Mouse (Mus musculus) stomach, embryonic 14.5 days (tissue): Measurements from ENCODE around the gene Aknad1. TPM values are rescaled to one million over a fixed set of nuclear protein-coding genes. Genes with fewer than 3 reads are reported as not detected.

Experiments
- ATAC-seq: fragments of 200-750 bp; cut with Nextera tagmentation; 2 replicates; pipeline ENCODE4 v1.8.0; 2017; ENCODE audit warnings: low read depth, moderate TSS enrichment; ENCODE audit not compliant: insufficient number of reproducible peaks, insufficient read depth, low FRiP score
- H3K27ac ChIP-seq: fragments of 300-500 bp; sonication (generic); 2 replicates; pipeline ENCODE4 v1.5.1; 2014; ENCODE audit warnings: mild to moderate bottlenecking, low read length, moderate library complexity, mixed read lengths
- H3K27me3 ChIP-seq: fragments of 300-500 bp; sonication (generic); 2 replicates; pipeline ENCODE4 v1.6.1; 2014; ENCODE audit warnings: low read length, control low read depth, mixed read lengths; ENCODE audit not compliant: control insufficient read depth, insufficient read depth
- H3K36me3 ChIP-seq: fragments of 300-500 bp; sonication (generic); 2 replicates; pipeline ENCODE4 v1.6.1; 2014; ENCODE audit warnings: mild to moderate bottlenecking, control low read depth, low read length, moderate library complexity, mixed read lengths; ENCODE audit not compliant: control insufficient read depth, insufficient read depth
- H3K4me1 ChIP-seq: fragments of 300-500 bp; sonication (generic); 2 replicates; pipeline ENCODE4 v1.6.1; 2014; ENCODE audit warnings: low read length, control low read depth, mixed read lengths; ENCODE audit not compliant: control insufficient read depth, insufficient read depth
- H3K4me2 ChIP-seq: fragments of 300-500 bp; sonication (generic); replicated peaks from 2 replicates; pipeline ENCODE4 v1.6.1; 2014; ENCODE audit warnings: low read depth, low read length, control low read depth
- H3K4me3 ChIP-seq: fragments of 300-500 bp; sonication (generic); 2 replicates; pipeline ENCODE4 v1.5.1; 2014; ENCODE audit warnings: low read depth, low read length, control low read depth
- H3K9ac ChIP-seq: fragments of 300-500 bp; sonication (generic); replicated peaks from 2 replicates; pipeline ENCODE4 v1.6.1; 2014; ENCODE audit warnings: low read depth, mild to moderate bottlenecking, control low read depth, low read length, moderate library complexity, mixed read lengths
- H3K9me3 ChIP-seq: fragments of 300-500 bp; sonication (generic); 2 replicates; pipeline ENCODE4 v1.6.1; 2016; ENCODE audit warnings: low read depth, low read length, control low read depth; ENCODE audit not compliant: control insufficient read depth
- WGBS: fragments of 180-500 bp; shearing (Covaris S2); extraction: QIAGEN DNeasy Blood & Tissue Kit; methylation state at CpG from one replicate; pipeline ENCODE4 v1.1.7; 2014; 5-methylcytosine and 5-hydroxymethylcytosine counted together
- polyA plus RNA-seq: library from polyadenylated mRNA; unstranded; fragments of >200 nt; fragmentation: Nextera tagmentation; extraction: Ambion mirVana; gene quantifications from 2 replicates; pipeline ENCODE4 v1.2.1, GENCODE M21; 2014

Aknad1 gene
- polyA plus RNA-seq, 1 experiment from 2014 or later = 0.41 TPM

DNA sequence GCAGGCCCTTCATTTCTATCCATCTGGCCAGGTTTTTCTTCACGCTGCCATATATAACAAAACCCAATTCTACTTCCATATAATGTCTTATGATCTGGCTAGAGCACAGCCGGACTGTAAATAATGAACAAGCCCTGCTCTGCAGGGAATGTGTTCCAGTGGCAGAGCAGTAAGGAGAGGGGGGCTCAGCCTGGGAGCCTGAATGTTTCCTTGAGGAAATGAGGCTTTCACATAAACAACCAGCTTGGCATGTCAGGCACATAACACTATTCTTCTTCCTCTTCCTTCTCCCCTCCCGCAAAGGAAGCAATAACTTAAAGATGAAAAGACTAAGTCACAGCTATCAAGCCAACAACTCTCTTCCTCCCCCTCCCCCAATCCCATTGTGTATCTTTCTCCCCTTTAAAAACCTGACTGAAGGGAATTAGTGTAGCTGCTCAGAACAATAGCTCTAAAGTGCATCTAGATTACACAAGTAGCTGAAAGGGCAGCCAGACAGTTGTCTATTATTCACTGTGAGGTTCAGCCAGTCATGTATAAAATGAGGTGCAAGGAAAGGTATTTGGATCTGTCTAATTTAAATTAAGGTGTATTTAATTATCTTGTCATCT, 26.3 kb upstream of the Aknad1 start:
- no peaks in the 10 kb centered on the region for H3K27me3 ChIP-seq
- no peak overlapping the region for H3K27ac ChIP-seq
- no peak overlapping the region for H3K4me2 ChIP-seq
- WGBS = 48% methylated on average over 3 of the region's 3 CpGs
- no peak for ATAC-seq
- H3K9me3 ChIP-seq = no peaks in the 10 kb centered on the region
- 0 out of 2 replicates have a peak, but pooled peaks cover 3% of the 10 kb centered on the region for H3K36me3 ChIP-seq
- H3K9ac ChIP-seq = no peak overlapping the region
- H3K4me3 ChIP-seq = no peak overlapping the region
- 0 out of 2 replicates have a peak, but pooled peaks cover 6% of the 10 kb centered on the region for H3K4me1 ChIP-seq

DNA sequence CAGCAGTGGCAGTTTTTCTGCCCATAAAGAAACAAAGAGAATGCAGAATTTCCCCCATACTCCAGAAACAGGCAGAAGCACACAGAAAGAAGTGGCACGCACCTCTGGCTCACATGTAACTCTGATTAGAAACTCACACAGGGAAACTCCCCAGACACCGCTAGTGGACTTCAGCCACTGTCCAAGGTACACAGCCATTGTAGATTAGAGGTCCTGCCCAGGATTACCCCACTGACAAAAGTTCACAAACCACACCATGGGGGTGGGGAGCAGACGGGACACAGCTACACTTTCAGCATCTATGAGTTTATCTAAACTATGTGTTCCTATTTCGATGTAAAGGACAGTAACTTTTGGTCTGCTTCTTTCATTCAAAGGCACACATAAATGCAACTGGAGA, 24.6 kb upstream of the Aknad1 start:
- H3K4me1 ChIP-seq = peaks cover 8% of the 10 kb centered on the region; the same call in 1 of the 2 replicates
- 89% methylated on average over 4 of the region's 4 CpGs for WGBS
- no peaks in the 10 kb centered on the region for H3K27me3 ChIP-seq
- H3K9ac ChIP-seq = no peak overlapping the region
- ATAC-seq = no peak
- H3K4me3 ChIP-seq = no peak overlapping the region
- H3K9me3 ChIP-seq = no peaks in the 10 kb centered on the region
- no peak overlapping the region for H3K4me2 ChIP-seq
- H3K36me3 ChIP-seq = no peaks in the 10 kb centered on the region
- no peak overlapping the region for H3K27ac ChIP-seq

DNA sequence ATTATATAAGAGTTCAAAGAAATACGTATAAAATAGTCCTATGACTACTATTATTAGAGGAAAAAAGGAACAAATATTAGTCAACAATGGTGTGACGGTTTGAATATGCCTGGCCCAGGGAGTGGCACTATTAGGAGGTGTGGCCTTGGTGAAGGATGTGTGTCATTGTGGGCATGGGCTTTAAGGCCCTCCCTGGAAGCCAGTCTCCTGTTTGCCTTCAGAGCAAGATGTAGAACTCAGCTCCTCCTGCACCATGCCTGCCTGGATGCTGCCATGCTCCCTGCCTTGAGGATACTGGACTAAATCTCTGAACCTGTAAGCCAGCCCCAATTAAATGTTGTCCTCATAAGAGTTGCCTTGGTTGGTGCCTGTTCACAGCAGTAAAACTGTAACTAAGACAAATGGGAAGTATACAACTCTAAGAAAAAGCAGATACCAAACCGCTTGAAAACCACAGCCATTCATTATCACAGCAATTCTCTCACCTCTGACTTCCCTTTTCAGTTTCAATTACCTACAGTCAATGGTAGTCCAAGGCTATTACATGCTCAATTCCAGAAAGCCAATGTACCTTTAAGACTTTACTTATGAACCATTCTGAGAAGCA, 21.5 kb upstream of the Aknad1 start:
- H3K27me3 ChIP-seq = no peaks in the 10 kb centered on the region
- no peaks in the 10 kb centered on the region for H3K36me3 ChIP-seq
- peaks cover 13% of the 10 kb centered on the region for H3K4me1 ChIP-seq
- 74% methylated on average over 3 of the region's 3 CpGs for WGBS
- H3K9me3 ChIP-seq = no peaks in the 10 kb centered on the region
- no peak for ATAC-seq
- H3K9ac ChIP-seq = no peak overlapping the region
- no peak overlapping the region for H3K4me3 ChIP-seq
- no peak overlapping the region for H3K27ac ChIP-seq
- H3K4me2 ChIP-seq = no peak overlapping the region

DNA sequence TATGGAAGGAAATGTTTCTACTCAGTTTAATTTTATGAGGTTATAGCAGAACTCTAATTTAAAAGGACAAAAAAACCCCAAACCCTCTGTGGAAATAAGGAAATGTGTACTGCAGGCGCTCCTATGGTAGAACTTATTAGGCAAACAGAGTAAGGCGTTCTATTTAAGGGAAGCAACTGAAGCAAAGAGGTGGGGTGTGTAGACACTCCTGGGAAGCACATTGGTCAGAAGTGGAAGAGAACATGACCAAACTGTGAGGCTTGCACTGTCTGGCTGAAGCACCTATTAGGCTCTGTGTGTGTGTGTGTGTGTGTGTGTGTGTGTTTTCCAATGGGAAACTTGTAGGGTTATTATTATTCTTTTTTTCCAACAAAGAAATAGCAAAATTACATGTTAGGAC, 20.1 kb upstream of the Aknad1 start:
- H3K4me2 ChIP-seq = no peak overlapping the region
- H3K27ac ChIP-seq = no peak overlapping the region
- ATAC-seq = no peak
- peaks cover 8% of the 10 kb centered on the region for H3K4me1 ChIP-seq
- H3K4me3 ChIP-seq = no peak overlapping the region
- WGBS = 80% methylated on average over 2 of the region's 2 CpGs
- no peaks in the 10 kb centered on the region for H3K9me3 ChIP-seq
- no peak overlapping the region for H3K9ac ChIP-seq
- H3K36me3 ChIP-seq = no peaks in the 10 kb centered on the region
- H3K27me3 ChIP-seq = no peaks in the 10 kb centered on the region

DNA sequence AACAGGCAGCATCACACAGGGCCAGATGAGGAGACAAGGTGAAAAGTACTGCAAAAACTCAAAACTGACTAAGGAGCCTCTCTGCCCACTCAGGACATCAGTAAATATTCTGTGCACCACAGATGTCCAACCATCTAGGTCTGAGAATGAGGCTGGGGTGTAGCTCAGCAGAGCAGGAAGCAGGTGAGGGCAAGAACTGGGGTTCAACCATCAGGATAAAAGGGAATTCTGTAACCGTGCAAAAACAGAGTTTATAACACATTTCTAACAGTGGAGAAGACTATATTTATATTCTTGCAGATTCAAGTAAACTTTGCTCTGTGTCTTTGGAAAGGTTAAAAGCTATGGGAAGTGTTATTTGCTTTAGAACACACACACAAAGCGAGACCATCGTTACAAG, 19.7 kb upstream of the Aknad1 start:
- no peak for ATAC-seq
- no peak overlapping the region for H3K9ac ChIP-seq
- H3K4me3 ChIP-seq = no peak overlapping the region
- H3K27ac ChIP-seq = no peak overlapping the region
- no peaks in the 10 kb centered on the region for H3K36me3 ChIP-seq
- WGBS = 54% methylated on average over 3 of the region's 3 CpGs
- H3K27me3 ChIP-seq = no peaks in the 10 kb centered on the region
- no peaks in the 10 kb centered on the region for H3K9me3 ChIP-seq
- H3K4me2 ChIP-seq = peak overlapping the region; percentile 49; the same call in 1 of the 2 replicates
- peaks cover 8% of the 10 kb centered on the region for H3K4me1 ChIP-seq

DNA sequence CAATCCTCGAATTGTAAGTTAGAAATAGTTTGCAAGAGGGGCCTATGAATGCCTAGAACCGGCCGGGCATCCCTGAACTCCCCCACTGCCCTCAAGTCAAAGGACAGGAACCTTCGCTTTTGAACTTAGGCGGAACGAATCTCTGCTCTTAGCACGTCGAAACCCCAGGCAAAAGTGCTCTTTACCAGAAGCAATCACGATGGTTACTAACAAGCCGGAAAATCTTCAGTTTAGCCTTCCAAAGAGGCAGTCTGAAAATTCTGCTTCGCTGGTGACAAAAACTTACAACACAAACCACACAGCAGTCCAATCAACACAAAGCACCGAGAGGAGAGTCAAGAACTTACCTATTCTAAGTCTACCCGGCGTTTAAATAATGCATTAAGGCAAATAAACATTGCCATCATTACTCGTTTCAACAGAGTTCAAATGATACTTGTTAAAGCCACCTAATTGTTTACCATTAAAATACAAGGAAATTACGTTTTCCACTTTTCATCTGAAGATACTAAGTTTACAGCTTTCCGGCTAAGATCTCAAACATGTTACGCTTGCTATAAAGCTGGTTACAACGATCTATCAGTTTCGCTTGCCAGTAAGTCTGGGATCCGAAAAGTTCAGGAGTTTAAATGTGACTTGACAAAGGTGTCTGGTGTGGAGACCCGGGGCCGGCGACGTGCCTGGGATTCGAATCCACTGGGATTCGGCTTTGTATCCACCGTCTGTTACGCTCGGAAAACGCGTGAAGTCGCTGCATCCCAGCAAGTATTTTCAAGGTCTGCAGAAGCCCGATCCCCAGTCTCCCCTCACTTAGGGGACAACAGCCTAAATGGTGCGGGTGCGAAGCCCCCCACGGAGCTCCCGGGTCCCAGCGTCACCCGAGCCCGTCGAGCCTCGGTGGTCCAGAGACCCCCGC, 18.1 kb upstream of the Aknad1 start:
- Histone ChIP-seq H3K27ac (peak overlapping the region; percentile 94), H3K4me3 (peak overlapping the region; percentile 74), H3K9me3 (no peaks in the 10 kb centered on the region), H3K27me3 (no peaks in the 10 kb centered on the region), H3K4me2 (peak overlapping the region; percentile 49), H3K9ac (peak overlapping the region; percentile 79), H3K36me3 (no peaks in the 10 kb centered on the region), H3K4me1 (peaks cover 8% of the 10 kb centered on the region)
- WGBS = under 1% methylated on average over 44 of the region's 44 CpGs
- no peak for ATAC-seq

- H3K9me3 ChIP-seq = no peaks in the 10 kb centered on the region
- peaks cover 8% of the 10 kb centered on the region for H3K4me1 ChIP-seq
- H3K9ac ChIP-seq = peak within 1 kb of the TSS; percentile 79
- 3% methylated on average over 50 of the region's 53 CpGs for WGBS
- H3K36me3 ChIP-seq = no peaks in the 10 kb centered on the region
- peak within 1 kb of the TSS; percentile 94 for H3K27ac ChIP-seq
- H3K27me3 ChIP-seq = no peaks in the 10 kb centered on the region
- ATAC-seq = peak; percentile 99
- peak within 1 kb of the TSS; percentile 74 for H3K4me3 ChIP-seq
- peak within 1 kb of the TSS; percentile 49 for H3K4me2 ChIP-seq
These were observed 17.2 kb upstream of the Aknad1 start, which contains the start of gene Gpsm2 for GRCm38 (mm10) chr3:108722036-108722872. Gpsm2 (minus strand) TSS chr3:108722309.

DNA sequence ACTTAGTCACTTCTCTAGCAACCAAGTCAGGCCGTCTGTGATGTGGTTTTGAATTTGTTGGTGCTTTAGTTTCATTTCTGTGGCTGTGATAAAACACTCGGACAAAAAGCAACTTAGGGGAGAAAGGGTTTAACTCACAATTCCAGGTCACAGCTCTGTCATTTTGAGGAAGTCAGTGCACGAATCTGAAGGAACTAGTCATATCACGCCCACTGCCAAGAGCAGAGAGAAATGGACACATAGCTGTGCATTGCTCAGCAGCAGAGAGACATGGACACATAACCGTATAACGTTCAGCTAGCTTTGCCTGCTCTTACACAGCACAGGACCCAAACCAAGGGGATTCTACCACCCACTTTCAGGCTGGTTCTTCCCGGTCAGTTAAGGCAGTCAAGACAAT, 13.0 kb upstream of the Aknad1 start:
- Histone ChIP-seq H3K27ac (no peak overlapping the region), H3K9ac (no peak overlapping the region), H3K36me3 (no peaks in the 10 kb centered on the region), H3K4me2 (no peak overlapping the region), H3K9me3 (no peaks in the 10 kb centered on the region), H3K4me1 (no peaks in the 10 kb centered on the region; the same call in 1 of the 2 replicates), H3K27me3 (no peaks in the 10 kb centered on the region), H3K4me3 (no peak overlapping the region)
- ATAC-seq = no peak
- WGBS = 86% methylated on average over 7 of the region's 7 CpGs
